Mouse (Mus musculus) myocyte (in vitro differentiated cells): ENCODE data around the gene Aagab. TPM values are rescaled to one million over a fixed set of nuclear protein-coding genes. Genes with fewer than 3 reads are reported as not detected.

Experiments
- H3K27me3 ChIP-seq: one replicate; pipeline ENCODE4 v1.6.1; 2011; ENCODE audit not compliant: control insufficient read depth, insufficient read depth, insufficient read length
- H3K36me3 ChIP-seq: one replicate; pipeline ENCODE4 v1.6.1; 2011; ENCODE audit not compliant: control insufficient read depth, insufficient read depth
- H3K4me2 ChIP-seq: one replicate; pipeline ENCODE4 v1.6.1; 2011; ENCODE audit warnings: low read depth, control low read depth
- H3K4me3 ChIP-seq: one replicate; pipeline ENCODE4 v1.5.1; 2011; ENCODE audit warnings: mild to moderate bottlenecking, control low read depth, moderate library complexity
- H3K79me2 ChIP-seq: one replicate; pipeline ENCODE4 v1.6.1; 2011; ENCODE audit not compliant: control insufficient read depth, insufficient read depth
- H3ac ChIP-seq: one replicate; pipeline ENCODE4 v1.6.1; 2011; ENCODE audit not compliant: control insufficient read depth, insufficient read length
- CEBPB ChIP-seq: IDR thresholded peaks from 2 replicates; pipeline ENCODE4 v1.6.1; 2011; ENCODE audit warnings: mild to moderate bottlenecking, moderate library complexity; ENCODE audit not compliant: poor library complexity, insufficient read depth, severe bottlenecking
- E2F4 ChIP-seq: IDR thresholded peaks from one replicate; pipeline ENCODE4 v1.6.1; 2011; ENCODE audit warnings: mild to moderate bottlenecking, control low read depth, moderate library complexity; ENCODE audit not compliant: insufficient read depth
- MAX ChIP-seq: IDR thresholded peaks from one replicate; pipeline ENCODE4 v1.6.1; 2011; ENCODE audit warnings: low read depth, mild to moderate bottlenecking, control low read depth
- MYOD1 ChIP-seq, 3 experiments: IDR thresholded peaks; one replicate each; pipeline ENCODE4 v1.6.1; 2011; ENCODE audit warnings: control low read depth in 2 of 3, low read depth in 2 of 3, mild to moderate bottlenecking in 2 of 3, moderate library complexity in 1 of 3; ENCODE audit not compliant: insufficient read length in 2 of 3, control insufficient read depth in 1 of 3
- MYOG ChIP-seq, 3 experiments: IDR thresholded peaks; one replicate each; pipeline ENCODE4 v1.6.1; 2011; ENCODE audit warnings: control low read depth in 2 of 3, low read depth in 2 of 3, mild to moderate bottlenecking in 2 of 3; ENCODE audit not compliant: insufficient read length in 2 of 3, control insufficient read depth in 1 of 3, insufficient read depth in 1 of 3
- POLR2A ChIP-seq: IDR thresholded peaks from one replicate; pipeline ENCODE4 v1.6.1; 2011; ENCODE audit warnings: low read depth, mild to moderate bottlenecking, control low read depth, moderate library complexity; ENCODE audit not compliant: insufficient read length
- POLR2AphosphoS2 ChIP-seq: IDR thresholded peaks from one replicate; pipeline ENCODE4 v1.6.1; 2011; ENCODE audit warnings: low read depth, control low read depth; ENCODE audit not compliant: insufficient read length
- REST ChIP-seq: IDR thresholded peaks from one replicate; pipeline ENCODE4 v1.6.1; 2011; ENCODE audit warnings: mild to moderate bottlenecking, control low read depth, moderate library complexity; ENCODE audit not compliant: insufficient read depth, insufficient read length
- SRF ChIP-seq: IDR thresholded peaks from one replicate; pipeline ENCODE4 v1.6.1; 2011; ENCODE audit warnings: low read depth; ENCODE audit not compliant: control insufficient read depth, insufficient read length
- TCF12 ChIP-seq: IDR thresholded peaks from one replicate; pipeline ENCODE4 v1.6.1; 2011; ENCODE audit warnings: mild to moderate bottlenecking, control low read depth; ENCODE audit not compliant: poor library complexity, insufficient read depth, severe bottlenecking
- TCF3 ChIP-seq: IDR thresholded peaks from one replicate; pipeline ENCODE4 v1.6.1; 2011; ENCODE audit warnings: low read depth, control low read depth; ENCODE audit not compliant: insufficient read length
- USF1 ChIP-seq: IDR thresholded peaks from one replicate; pipeline ENCODE4 v1.6.1; 2011; ENCODE audit warnings: low read depth, mild to moderate bottlenecking, control low read depth, moderate library complexity
- polyA plus RNA-seq: library from polyadenylated mRNA; unstranded; fragments of >200 nt; fragmentation: generic; extraction: Trizol; gene quantifications from one replicate; pipeline ENCODE4 v1.2.1, GENCODE M21; 2012; ENCODE audit warnings: missing spikeins

The Aagab gene
- polyA plus RNA-seq, 1 experiment, result 10.4 TPM

DNA sequence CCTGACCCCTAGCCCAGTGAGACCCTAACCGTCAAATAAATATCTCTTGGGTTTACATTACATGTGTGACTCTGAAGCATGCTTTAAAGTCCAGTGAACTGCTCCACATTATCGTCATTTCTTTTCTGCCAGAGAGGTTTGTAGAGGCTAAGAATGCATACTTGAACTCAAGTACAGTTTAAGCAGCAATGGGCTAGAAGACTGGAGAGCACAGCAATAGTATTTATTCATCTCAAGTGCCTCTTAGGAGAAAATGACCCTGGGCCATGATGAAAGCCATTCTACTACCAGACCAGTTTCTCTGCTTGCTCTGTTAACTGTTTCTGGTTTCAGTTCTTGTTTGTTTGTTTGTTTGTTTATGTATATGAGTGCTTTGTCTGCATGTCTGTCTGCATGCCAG, 39.0 kb upstream of the Aagab start:
- TF ChIP-seq TCF3 (no peak), MAX (no peak), SRF (no peak), MYOD1 (IDR thresholded peaks at IDR 0.05; ENCODE audit: control insufficient read depth in 1 of 3, insufficient read length in 2 of 3, low read depth in 2 of 3) (no peak), REST (no peak), POLR2A (no peak), USF1 (no peak), CEBPB (no peak), MYOG (IDR thresholded peaks at IDR 0.05; ENCODE audit: control insufficient read depth in 1 of 3, insufficient read depth in 1 of 3, insufficient read length in 2 of 3, low read depth in 2 of 3) (no peak), POLR2AphosphoS2 (no peak), TCF12 (no peak)
- H3K27me3 ChIP-seq, result no peaks in the 10 kb centered on the region
- H3K36me3 ChIP-seq, result no peaks in the 10 kb centered on the region
- H3ac ChIP-seq, result no peak overlapping the region
- no peak overlapping the region for H3K4me2 ChIP-seq
- no peak overlapping the region for H3K4me3 ChIP-seq
- no peaks in the 10 kb centered on the region for H3K79me2 ChIP-seq

DNA sequence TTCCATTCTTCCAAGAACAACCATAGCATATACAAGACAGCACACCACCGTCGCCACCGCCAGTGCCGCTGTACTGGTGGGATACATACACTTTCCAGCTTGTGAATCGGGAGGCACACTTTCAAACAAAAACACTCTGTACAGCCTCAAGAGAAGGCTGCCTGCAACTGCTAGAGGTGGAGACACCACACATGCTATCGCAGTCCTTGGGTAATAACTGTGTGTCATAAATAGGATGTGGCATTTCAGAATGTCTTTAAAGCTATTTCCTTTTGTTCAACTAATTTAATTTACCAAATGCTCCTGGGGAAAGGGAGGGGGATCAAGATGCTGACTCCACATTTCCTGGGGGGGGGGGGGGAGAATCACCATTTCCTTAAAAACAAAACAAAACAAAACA, 34.1 kb upstream of the Aagab start:
- TF ChIP-seq USF1, result no peak
- TF ChIP-seq MYOG (IDR thresholded peaks at IDR 0.05; ENCODE audit: control insufficient read depth in 1 of 3, insufficient read depth in 1 of 3, insufficient read length in 2 of 3, low read depth in 2 of 3), result no peak
- TF ChIP-seq TCF3, result no peak
- TF ChIP-seq POLR2A, result no peak
- no peak for TF ChIP-seq SRF
- no peak for TF ChIP-seq MYOD1 (IDR thresholded peaks at IDR 0.05; ENCODE audit: control insufficient read depth in 1 of 3, insufficient read length in 2 of 3, low read depth in 2 of 3)
- TF ChIP-seq MAX, result no peak
- TF ChIP-seq TCF12, result no peak
- TF ChIP-seq E2F4, result no peak
- no peak for TF ChIP-seq POLR2AphosphoS2
- no peak for TF ChIP-seq REST
- no peak for TF ChIP-seq CEBPB
- Histone ChIP-seq H3K4me2 (no peak overlapping the region), H3K79me2 (no peaks in the 10 kb centered on the region), H3K27me3 (no peaks in the 10 kb centered on the region), H3K36me3 (no peaks in the 10 kb centered on the region), H3ac (no peak overlapping the region), H3K4me3 (no peak overlapping the region)

DNA sequence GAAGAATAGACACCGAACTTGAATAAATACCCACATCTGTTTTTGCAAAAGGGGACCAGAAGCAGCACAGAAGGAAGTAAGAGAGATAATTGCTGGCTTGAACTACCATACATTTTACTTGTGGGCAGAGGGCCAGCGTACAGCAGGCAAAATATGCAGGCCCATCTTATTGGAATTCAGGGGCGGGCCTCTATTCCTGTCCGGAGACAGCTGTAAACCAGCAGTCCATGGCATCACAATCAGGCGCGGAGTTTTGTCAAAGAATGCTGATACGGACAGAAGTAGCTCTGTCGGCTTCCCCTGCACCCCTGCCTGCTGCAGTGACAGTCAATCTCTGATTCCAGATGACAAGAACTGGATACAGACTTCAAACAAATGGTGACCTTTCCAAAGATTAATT, 33.7 kb upstream of the Aagab start:
- H3K4me2 ChIP-seq, result no peak overlapping the region
- H3K4me3 ChIP-seq, result no peak overlapping the region

DNA sequence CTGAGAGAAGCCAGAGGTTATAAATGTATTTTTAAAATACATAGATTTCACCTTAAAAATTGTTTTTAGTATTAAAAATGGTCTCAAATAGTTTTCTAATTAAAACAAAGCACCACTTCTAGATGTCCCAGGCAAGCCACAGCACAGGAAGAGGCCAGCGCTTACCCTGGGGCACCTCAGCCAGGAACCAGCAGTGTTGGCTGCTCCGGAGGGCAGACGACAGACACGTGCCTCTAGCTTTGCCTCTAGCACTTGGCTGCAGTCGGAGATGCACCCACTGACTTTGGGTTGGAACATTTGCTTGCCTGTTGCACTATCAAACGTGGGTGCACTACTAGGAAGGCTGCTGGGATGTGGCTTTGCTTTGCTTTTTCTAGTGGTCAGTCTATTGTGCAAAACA, 30.6 kb upstream of the Aagab start:
- Histone ChIP-seq H3K36me3 (no peaks in the 10 kb centered on the region), H3K4me2 (no peak overlapping the region), H3ac (no peak overlapping the region), H3K27me3 (no peaks in the 10 kb centered on the region), H3K4me3 (no peak overlapping the region), H3K79me2 (no peaks in the 10 kb centered on the region)
- no peak for TF ChIP-seq POLR2A
- no peak for TF ChIP-seq TCF3
- TF ChIP-seq E2F4, result no peak
- no peak for TF ChIP-seq POLR2AphosphoS2
- no peak for TF ChIP-seq MYOD1 (IDR thresholded peaks at IDR 0.05; ENCODE audit: control insufficient read depth in 1 of 3, insufficient read length in 2 of 3, low read depth in 2 of 3)
- no peak for TF ChIP-seq MYOG (IDR thresholded peaks at IDR 0.05; ENCODE audit: control insufficient read depth in 1 of 3, insufficient read depth in 1 of 3, insufficient read length in 2 of 3, low read depth in 2 of 3)
- no peak for TF ChIP-seq MAX
- TF ChIP-seq CEBPB, result no peak
- no peak for TF ChIP-seq USF1
- no peak for TF ChIP-seq REST
- TF ChIP-seq TCF12, result no peak
- no peak for TF ChIP-seq SRF

More for the DNA sequence above, 33.7 kb upstream of the Aagab start:
- Histone ChIP-seq H3K27me3 (no peaks in the 10 kb centered on the region), H3K79me2 (no peaks in the 10 kb centered on the region), H3ac (no peak overlapping the region), H3K36me3 (no peaks in the 10 kb centered on the region)
- TF ChIP-seq TCF3, result no peak
- TF ChIP-seq USF1, result no peak
- no peak for TF ChIP-seq MYOD1 (IDR thresholded peaks at IDR 0.05; ENCODE audit: control insufficient read depth in 1 of 3, insufficient read length in 2 of 3, low read depth in 2 of 3)
- peak in 1 of 3 experiments; percentile 20 for TF ChIP-seq MYOG (IDR thresholded peaks at IDR 0.05; ENCODE audit: control insufficient read depth in 1 of 3, insufficient read depth in 1 of 3, insufficient read length in 2 of 3, low read depth in 2 of 3)
- TF ChIP-seq REST, result no peak
- no peak for TF ChIP-seq E2F4
- TF ChIP-seq TCF12, result no peak

DNA sequence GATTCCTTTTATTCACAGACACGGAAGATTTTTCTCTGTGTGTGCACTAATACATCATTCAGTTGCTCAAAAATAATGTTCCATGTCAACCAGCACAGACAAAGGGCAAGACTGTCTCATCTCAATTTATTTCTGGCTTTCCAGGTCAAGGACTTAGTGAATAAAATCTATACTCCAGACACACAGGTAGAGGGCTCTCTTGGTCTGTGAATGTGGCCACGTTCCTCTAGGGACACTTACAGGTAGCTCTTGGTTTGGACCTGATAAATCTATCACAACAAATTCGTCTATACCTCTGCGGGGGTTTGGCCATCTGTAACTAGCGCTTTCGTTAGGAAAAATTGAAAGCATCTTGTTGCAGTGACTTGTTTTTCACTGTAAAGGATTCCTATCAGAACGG, 29.6 kb upstream of the Aagab start:
- Histone ChIP-seq H3K4me2 (no peak overlapping the region), H3ac (no peak overlapping the region), H3K36me3 (no peaks in the 10 kb centered on the region), H3K4me3 (no peak overlapping the region), H3K79me2 (no peaks in the 10 kb centered on the region), H3K27me3 (no peaks in the 10 kb centered on the region)
- TF ChIP-seq CEBPB (no peak), TCF12 (no peak), USF1 (no peak), MYOG (IDR thresholded peaks at IDR 0.05; ENCODE audit: control insufficient read depth in 1 of 3, insufficient read depth in 1 of 3, insufficient read length in 2 of 3, low read depth in 2 of 3) (no peak), POLR2A (no peak), MYOD1 (IDR thresholded peaks at IDR 0.05; ENCODE audit: control insufficient read depth in 1 of 3, insufficient read length in 2 of 3, low read depth in 2 of 3) (no peak), SRF (no peak), POLR2AphosphoS2 (no peak), TCF3 (no peak)
